Mouse (Mus musculus) testis, adult 2 months (tissue): ENCODE data around the gene Sirt7. TPM values are rescaled to one million over a fixed set of nuclear protein-coding genes. Genes with fewer than 3 reads are reported as not detected.

Experiments used
- H3K27ac ChIP-seq: fragments of 200-500 bp; 2 replicates; pipeline ENCODE4 v1.5.1; 2012; ENCODE audit warnings: low read depth, low read length; ENCODE audit not compliant: control insufficient read depth, insufficient read depth
- H3K27me3 ChIP-seq: fragments of 200-500 bp; 2 replicates; pipeline ENCODE4 v1.6.1; 2012; ENCODE audit warnings: mild to moderate bottlenecking, low read length, moderate library complexity; ENCODE audit not compliant: control insufficient read depth, insufficient read depth
- H3K36me3 ChIP-seq: fragments of 200-500 bp; 2 replicates; pipeline ENCODE4 v1.6.1; 2012; ENCODE audit warnings: mild to moderate bottlenecking, low read length; ENCODE audit not compliant: control insufficient read depth, insufficient read depth
- H3K4me1 ChIP-seq: fragments of 200-500 bp; 2 replicates; pipeline ENCODE4 v1.6.1; 2012; ENCODE audit warnings: low read length; ENCODE audit not compliant: control insufficient read depth, insufficient read depth
- H3K4me3 ChIP-seq: fragments of 200-500 bp; 2 replicates; pipeline ENCODE4 v1.5.1; 2012; ENCODE audit warnings: low read depth, mild to moderate bottlenecking, low read length, moderate library complexity, mixed read lengths; ENCODE audit not compliant: control insufficient read depth
- CTCF ChIP-seq: fragments of 200-500 bp; IDR thresholded peaks from 2 replicates; pipeline ENCODE4 v1.5.1; 2012; ENCODE audit warnings: low read depth, mild to moderate bottlenecking, inconsistent platforms, low read length, moderate library complexity; ENCODE audit not compliant: control insufficient read depth, insufficient read depth, insufficient replicate concordance
- POLR2A ChIP-seq: fragments of 200-500 bp; IDR thresholded peaks from 2 replicates; pipeline ENCODE4 v1.6.1; 2012; ENCODE audit warnings: low read depth, mild to moderate bottlenecking, inconsistent platforms, low read length, moderate library complexity; ENCODE audit not compliant: control insufficient read depth
- polyA plus RNA-seq: library from polyadenylated mRNA; depleted of rRNA; stranded (reverse); fragments of >200 nt; gene quantifications from 2 replicates; pipeline ENCODE4 v1.2.3, GENCODE M21; 2012

Gene Sirt7
- polyA plus RNA-seq, 1 experiment = 23.9 TPM

- H3K27ac ChIP-seq = no peak overlapping the region
- H3K27me3 ChIP-seq = no peaks in the 10 kb centered on the region
- no peak overlapping the region for H3K4me3 ChIP-seq
- TF ChIP-seq POLR2A (no peak), CTCF (peak; percentile 72)
- H3K36me3 ChIP-seq = peaks cover 3% of the 10 kb centered on the region; the same call in 1 of the 2 replicates
- H3K4me1 ChIP-seq = peaks cover 18% of the 10 kb centered on the region
Observed at GRCm38 (mm10) chr11:120579316-120580107, 45.5 kb downstream of the Sirt7 start.

GRCm38 (mm10) chr11:120578694-120579243, 46.3 kb downstream of the Sirt7 start:
- Histone ChIP-seq H3K4me1 (peaks cover 21% of the 10 kb centered on the region), H3K36me3 (peaks cover 3% of the 10 kb centered on the region; the same call in 1 of the 2 replicates), H3K4me3 (no peak overlapping the region), H3K27ac (no peak overlapping the region), H3K27me3 (no peaks in the 10 kb centered on the region)
- no peak for TF ChIP-seq CTCF
- no peak for TF ChIP-seq POLR2A

GRCm38 (mm10) chr11:120578024-120578693, 46.9 kb downstream of the Sirt7 start:
- Histone ChIP-seq H3K27me3 (no peaks in the 10 kb centered on the region), H3K36me3 (peaks cover 3% of the 10 kb centered on the region; the same call in 1 of the 2 replicates), H3K4me3 (no peak overlapping the region), H3K27ac (no peak overlapping the region), H3K4me1 (peaks cover 22% of the 10 kb centered on the region)
- TF ChIP-seq CTCF (no peak), POLR2A (no peak)

- Histone ChIP-seq H3K27ac (no peak overlapping the region), H3K36me3 (peaks cover 3% of the 10 kb centered on the region; the same call in 1 of the 2 replicates), H3K4me1 (peaks cover 22% of the 10 kb centered on the region), H3K27me3 (no peaks in the 10 kb centered on the region), H3K4me3 (no peak overlapping the region)
- TF ChIP-seq CTCF = no peak
- no peak for TF ChIP-seq POLR2A
Observed at GRCm38 (mm10) chr11:120577211-120578023, 47.6 kb downstream of the Sirt7 start.

- Histone ChIP-seq H3K4me3 (no peak overlapping the region), H3K27ac (no peak overlapping the region), H3K4me1 (peaks cover 27% of the 10 kb centered on the region), H3K36me3 (peaks cover 3% of the 10 kb centered on the region; the same call in 1 of the 2 replicates), H3K27me3 (no peaks in the 10 kb centered on the region)
- TF ChIP-seq POLR2A = no peak
- TF ChIP-seq CTCF = no peak
Observed at GRCm38 (mm10) chr11:120576365-120576981, 48.6 kb downstream of the Sirt7 start.

- TF ChIP-seq POLR2A (no peak), CTCF (no peak)
- peaks cover 3% of the 10 kb centered on the region; the same call in 1 of the 2 replicates for H3K36me3 ChIP-seq
Observed at GRCm38 (mm10) chr11:120575940-120576339, 49.1 kb downstream of the Sirt7 start.

More at GRCm38 (mm10) chr11:120575940-120576339, 49.1 kb downstream of the Sirt7 start:
- Histone ChIP-seq H3K27me3 (no peaks in the 10 kb centered on the region), H3K4me3 (no peak overlapping the region), H3K27ac (no peak overlapping the region), H3K4me1 (peaks cover 27% of the 10 kb centered on the region)
